Mouse (Mus musculus) left cerebral cortex, postnatal 25 days (tissue): ENCODE results near the gene Mecom. TPM values are rescaled to one million over a fixed set of nuclear protein-coding genes. Genes with fewer than 3 reads are reported as not detected.

Source experiments
- DNase-seq, 2 experiments: peaks; one replicate each; pipeline ENCODE4 v3.0.0; 2022; ENCODE audit warnings: low spot score in 2 of 2, mixed read lengths in 1 of 2
- intact Hi-C: fragments of 180-260 bp; cut with DNase I; formaldehyde crosslinking; loops from one replicate; pipeline ENCODE4 v1.15.1; 2025
- total RNA-seq, 2 experiments: library from RNA; stranded (reverse); gene quantifications; 2 replicates each; pipeline ENCODE4 v1.2.3; 2021

Gene Mecom
- total RNA-seq, 2 experiments from 2014 or later: 3.0 to 3.2 TPM

DNA sequence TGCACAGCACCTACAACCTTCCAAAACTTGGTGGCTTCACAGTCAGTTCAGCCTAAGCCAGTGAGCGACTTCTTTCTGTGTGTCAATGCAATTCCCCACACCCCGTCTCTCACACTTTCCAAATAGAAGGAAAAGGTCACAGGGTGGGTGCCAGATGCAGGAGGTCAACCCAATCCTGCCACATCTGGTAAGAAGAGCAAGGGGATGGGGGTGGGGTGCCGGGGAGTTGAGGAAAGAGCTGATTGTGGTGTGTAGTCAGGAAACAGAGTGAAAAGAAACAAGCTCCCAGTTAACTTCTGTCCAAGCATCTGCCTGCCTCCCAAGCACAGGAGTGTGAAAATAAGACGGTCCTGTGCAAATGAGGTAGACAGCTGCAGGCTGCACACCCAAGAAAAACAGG is 408.1 kb downstream of the Mecom start:
- intact Hi-C loops: no loop called here

DNA sequence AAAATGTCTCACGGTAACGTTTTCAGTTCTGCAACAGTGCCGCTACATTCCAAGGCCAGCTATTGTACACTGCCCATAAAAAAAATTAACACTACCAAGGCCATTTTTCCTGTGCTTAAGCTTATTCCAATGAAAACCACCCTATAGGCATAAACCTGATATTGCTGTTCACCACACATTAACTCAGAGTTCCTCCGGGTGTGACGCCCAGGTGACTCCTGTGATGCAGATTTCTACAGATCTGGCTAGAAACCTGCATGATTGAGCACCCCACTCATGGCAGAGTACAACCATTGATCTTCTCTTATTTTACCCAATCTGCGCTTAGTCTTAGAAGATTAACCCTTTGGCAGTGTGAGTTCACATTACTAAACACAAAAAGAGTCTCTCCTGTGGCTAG is 409.2 kb downstream of the Mecom start:
- intact Hi-C loops: no loop called here
- DNase-seq: no peak

More for the DNA sequence above, 408.1 kb downstream of the Mecom start:
- DNase-seq: peak in 1 of 2 experiments; percentile 7

DNA sequence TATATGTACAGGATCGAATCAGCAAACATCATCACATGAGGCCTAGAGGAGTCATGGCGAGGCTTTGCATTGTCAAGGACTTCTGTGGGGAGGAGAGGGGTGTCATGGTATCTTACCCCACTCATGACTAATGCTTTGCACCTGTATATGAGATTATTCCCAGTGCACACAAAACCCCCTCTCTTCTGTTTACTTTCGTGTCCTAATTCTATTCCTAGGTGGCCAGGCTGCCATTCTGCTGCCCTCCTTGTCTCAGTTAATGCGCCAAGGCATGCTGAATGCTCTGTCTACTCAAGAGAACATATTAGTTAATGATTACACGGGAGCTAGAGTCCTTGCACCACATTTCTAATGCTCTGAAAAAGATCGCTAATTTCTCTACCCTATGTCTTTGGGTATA is 412.0 kb downstream of the Mecom start:
- intact Hi-C loops: no loop called here
- DNase-seq: no peak

DNA sequence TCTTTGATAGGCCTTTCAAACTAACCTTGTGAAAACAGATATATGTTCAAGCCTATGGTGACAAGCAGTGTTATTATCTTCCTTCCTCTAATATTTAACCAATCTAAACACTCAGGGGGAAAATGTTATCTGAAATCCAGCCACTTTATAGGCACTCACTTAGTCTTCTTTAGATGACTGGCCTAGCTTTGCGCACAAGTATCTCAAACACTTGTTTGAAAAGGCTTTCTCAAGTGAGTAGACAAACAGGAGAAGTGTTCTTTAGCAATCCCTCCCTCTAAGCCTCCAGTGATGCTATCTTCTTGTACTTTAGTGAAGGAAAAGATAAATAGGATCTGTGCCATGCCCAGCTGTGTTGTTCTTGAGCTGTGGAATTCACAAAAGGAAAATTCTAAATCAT is 412.7 kb downstream of the Mecom start:
- intact Hi-C loops: no loop called here

DNA sequence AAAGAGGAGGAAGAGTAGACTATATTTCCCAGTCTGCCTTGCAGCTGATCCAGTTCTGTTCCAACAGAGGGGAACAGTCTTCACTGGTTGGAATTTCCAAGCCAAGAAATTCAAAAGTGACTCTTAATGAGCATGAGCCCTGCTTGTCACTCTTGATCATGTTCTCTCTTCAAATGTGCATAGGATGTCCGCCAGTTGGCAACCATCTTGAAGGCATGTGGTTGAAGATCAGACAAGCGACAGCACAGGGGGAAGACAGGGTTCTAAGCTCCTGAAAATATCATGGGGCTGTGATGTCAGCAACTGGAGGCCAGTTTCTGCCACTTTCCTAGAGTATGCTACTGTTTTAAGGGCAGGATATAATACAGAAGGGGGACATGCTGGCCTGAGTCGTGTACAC is 414.8 kb downstream of the Mecom start:
- intact Hi-C loops: no loop called here
- DNase-seq: no peak

More for the DNA sequence above, 412.7 kb downstream of the Mecom start:
- no peak for DNase-seq

DNA sequence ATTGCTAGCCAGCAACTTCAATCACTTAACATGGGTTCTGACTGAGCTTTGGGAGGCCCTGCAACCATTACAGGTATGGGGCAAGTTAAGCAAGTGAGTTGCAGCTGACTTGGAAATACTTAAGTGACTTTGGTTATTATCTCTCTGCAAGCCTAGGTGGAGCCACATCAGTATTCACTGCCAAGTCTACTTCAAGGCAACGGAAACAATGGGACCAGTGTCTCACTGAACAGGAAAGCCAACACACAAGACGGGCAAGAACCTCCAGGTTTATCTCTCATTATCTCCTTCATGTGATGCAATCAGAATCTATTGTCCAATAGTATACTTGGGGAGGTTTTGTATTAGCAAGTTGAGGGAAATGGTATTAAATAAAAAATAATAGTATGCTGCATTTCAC is 415.4 kb downstream of the Mecom start:
- intact Hi-C loops: no loop called here
- DNase-seq: no peak

DNA sequence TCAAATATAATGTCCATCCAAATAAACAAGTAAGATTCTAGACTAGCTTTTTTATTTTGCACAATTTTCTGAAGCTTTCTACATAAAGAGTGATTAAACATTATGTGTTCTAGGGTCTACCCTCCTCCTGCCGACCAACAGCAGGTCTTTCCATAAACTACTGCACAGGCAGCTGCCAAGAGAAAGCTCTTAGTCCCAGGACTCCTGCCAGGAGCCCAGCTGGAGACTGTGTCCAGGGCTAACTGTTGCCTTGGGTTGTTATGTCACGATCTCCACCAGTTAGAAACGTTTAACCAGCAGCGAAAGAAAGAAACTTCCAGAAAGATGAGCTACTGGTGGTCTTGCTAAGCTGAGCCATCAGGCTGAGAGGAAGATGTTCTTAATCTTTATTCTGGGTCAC is 417.3 kb downstream of the Mecom start:
- DNase-seq: no peak

DNA sequence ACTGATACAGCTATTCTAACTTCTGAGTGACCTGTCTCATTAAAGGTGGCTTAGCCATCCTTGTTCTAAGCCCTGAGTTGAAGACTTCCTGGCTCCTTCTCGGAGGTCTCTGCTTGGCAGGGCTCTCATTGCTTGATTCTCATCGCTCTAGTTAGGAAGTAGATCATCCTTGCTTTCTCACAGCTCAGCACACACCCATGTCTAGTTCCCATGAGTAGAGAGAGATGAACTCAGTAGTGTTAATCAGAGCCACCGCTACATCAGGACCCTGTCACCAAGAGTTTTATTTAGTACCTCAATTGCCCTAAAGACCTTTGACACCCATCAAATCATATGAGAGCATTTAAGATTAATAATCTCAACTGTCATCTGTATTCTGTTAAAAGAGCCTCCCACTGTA is 425.2 kb downstream of the Mecom start:
- no peak for DNase-seq
- intact Hi-C loops: no loop called here

More for the DNA sequence above, 417.3 kb downstream of the Mecom start:
- intact Hi-C loops: no loop called here

DNA sequence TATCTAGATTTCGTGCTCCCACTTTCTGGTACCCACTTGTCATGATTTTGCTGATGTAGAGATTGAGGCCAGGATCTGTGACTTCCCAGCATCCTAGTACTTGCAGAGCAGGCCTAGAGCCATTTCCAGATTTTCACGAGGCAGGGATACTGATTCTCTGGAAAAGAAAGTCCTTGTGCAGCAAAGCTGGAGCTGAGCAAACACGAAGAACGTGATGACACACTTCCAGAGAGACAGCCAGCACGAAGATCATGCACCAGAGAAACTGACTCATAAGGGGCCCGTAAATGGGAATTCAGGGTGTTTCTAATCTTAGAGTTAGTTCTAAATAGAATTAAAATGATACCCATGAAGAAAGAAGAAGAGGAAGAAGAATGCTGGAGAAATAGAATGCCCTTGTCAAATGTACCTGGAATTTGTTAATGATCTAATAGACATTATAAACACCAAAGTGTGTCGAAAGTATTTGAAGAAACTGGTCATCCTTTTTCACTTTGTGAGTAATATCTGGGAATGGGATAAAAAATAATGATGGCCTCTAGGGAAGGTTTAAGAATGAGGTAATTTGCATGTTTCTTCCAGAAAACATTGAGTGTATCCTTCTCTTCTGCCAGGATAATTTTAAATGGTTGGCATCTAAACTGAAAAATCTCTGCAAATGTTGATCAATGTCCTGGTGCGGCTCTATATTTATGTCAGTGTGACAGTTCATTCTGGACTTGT is 426.9 kb downstream of the Mecom start:
- peak in 1 of 2 experiments; percentile 46 for DNase-seq
- intact Hi-C loops: no loop called here

DNA sequence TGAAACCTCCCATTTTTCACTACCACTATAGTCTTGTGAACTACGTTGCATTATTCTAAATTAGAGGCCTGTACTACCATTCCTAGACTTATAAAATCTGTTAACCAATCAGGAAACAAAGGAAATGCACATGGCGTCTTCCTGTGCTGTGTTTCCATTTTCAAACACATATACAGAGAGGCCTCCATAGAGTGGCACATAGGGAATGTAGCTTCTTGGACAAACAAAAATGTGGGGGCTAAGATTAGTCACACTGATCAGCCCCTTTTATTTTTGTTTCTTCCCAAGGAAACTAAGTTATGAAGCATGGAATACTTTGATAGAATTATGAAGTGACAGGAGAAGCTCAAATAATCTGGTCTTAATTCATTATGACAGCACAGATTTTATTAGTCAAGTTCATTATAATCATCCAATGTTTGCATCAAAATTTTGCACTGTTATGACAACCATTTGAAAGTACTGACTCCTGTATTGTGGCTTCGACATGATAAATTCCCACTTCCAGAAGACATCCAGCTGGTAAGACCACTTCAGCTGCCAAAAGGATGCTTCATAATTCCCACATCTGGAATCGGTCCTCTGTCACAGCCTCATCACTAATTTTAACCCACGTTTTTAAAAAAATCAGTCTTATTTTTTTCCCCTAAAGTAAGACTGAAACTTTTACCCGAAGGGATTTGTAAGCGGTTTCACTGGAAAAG is 429.1 kb downstream of the Mecom start:
- DNase-seq: no peak
- intact Hi-C loops: no loop called here

DNA sequence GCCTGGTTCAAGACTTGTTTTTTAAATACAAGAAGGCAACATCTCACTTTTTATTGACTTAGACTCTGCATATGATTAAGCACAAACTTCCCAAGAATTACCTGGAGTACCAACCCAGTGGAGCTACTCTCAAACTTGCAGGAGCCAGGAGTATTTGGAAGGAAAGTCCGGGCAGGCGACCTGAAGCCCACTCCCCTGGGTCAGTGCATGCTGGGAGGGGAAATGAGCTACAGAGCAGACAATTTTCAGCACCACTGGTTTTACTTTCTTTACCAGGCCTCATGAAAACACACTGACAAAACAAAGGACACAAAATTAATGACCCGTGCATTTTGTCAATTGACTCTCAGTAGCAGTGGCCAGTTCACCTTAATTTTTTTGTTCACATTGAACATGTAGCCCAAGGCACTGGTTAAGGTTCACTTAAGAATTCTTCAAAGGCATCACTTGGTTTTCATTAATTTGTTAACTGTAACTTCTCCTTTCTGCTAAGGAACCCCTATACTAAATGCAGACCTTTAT is 434.5 kb downstream of the Mecom start:
- DNase-seq: no peak
- intact Hi-C loops: no loop called here

GRCm38 (mm10) chr3:30107945-30108670 is 439.7 kb downstream of the Mecom start:
- no peak for DNase-seq
- intact Hi-C loops: no loop called here

DNA sequence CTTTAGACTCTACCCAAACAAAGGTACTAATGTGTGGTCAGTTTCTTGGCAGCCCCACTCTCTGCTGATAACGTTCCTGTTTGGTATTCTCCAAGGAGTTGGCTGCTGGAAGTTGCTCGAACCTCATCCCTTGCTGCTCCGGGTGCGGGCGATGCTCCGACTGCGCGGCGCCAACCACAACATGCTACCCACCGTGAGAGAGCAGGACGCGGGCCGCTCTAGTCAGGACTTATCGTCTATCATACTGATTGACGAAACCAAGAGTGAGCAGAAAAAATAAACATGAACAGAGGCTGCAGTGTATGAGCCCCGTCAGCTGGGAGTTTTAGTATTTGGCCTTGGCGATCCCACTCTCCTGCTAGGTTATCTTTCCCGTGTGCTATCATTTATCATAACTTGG is 441.3 kb downstream of the Mecom start:
- DNase-seq: no peak
- intact Hi-C loops: no loop called here

DNA sequence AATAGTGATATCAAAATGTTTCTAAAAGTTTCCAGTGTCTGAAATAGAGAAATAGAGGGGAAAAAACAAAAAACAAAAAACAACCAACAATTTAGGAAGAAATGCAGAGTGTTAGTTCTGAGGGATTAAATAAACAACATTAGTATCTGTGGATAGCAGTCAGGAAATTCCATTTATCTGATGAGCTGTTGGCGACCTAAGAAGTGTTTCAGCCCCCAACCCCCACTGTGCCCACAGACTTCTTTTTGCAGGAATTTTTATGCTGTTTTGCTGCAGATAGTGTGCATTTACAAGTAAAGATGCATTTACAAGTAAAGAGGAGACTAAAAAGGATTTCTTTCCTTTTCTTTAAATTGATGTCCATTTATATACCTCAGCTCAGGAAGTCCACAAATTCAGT is 441.9 kb downstream of the Mecom start:
- no peak for DNase-seq
- intact Hi-C loops: no loop called here

- DNase-seq: no peak
- intact Hi-C loops: no loop called here
These were observed 442.5 kb downstream of the Mecom start for GRCm38 (mm10) chr3:30105194-30105823.

- intact Hi-C loops: no loop called here
- DNase-seq: no peak
These were observed 443.2 kb downstream of the Mecom start for GRCm38 (mm10) chr3:30104515-30105098.

GRCm38 (mm10) chr3:30101146-30101545 is 446.7 kb downstream of the Mecom start:
- no peak for DNase-seq
- intact Hi-C loops: no loop called here

- intact Hi-C loops: no loop called here
These were observed 450.1 kb downstream of the Mecom start for GRCm38 (mm10) chr3:30097713-30098112.

GRCm38 (mm10) chr3:30097129-30097528 is 450.7 kb downstream of the Mecom start:
- DNase-seq: no peak
- intact Hi-C loops: no loop called here

More at GRCm38 (mm10) chr3:30097713-30098112, 450.1 kb downstream of the Mecom start:
- DNase-seq: no peak

GRCm38 (mm10) chr3:30093005-30093404 is 454.8 kb downstream of the Mecom start:
- DNase-seq: no peak
- intact Hi-C loops: no loop called here
